Mouse (Mus musculus) forelimb bud, embryonic 11.5 days (tissue): ENCODE measurements around the gene Rgs6.

ENCODE experiments used
- DNase-seq: peaks from one replicate; pipeline ENCODE4 v3.0.0-alpha.2; 2012; ENCODE audit warnings: low read depth, low spot score

The Rgs6 gene

DNA sequence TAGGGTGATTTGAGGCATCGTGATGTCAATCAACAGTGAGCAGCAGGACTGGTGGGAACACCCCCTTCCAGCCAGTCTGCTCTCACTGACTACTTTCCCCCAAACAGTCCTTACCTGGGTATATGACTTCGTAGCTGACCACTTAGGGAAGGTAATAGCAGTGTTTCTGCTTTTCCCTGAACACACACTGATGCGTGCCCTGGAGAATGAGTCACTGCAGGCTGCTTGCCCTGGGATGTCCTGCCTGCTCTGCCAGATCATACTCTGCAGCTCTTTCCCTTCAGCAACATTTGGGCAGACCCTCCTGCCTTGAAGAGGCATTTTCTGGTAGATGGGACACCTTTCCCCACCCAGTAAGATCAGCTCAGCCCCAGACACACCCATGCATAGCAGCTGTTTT is 540.5 kb downstream of the Rgs6 start:
- DNase-seq = no peak

GRCm38 (mm10) chr12:83131405-83131804 is 543.3 kb downstream of the Rgs6 start:
- no peak for DNase-seq

GRCm38 (mm10) chr12:83133827-83134226 is 545.7 kb downstream of the Rgs6 start:
- DNase-seq = no peak

- no peak for DNase-seq
Observed at GRCm38 (mm10) chr12:83136031-83136430, 547.9 kb downstream of the Rgs6 start.

DNA sequence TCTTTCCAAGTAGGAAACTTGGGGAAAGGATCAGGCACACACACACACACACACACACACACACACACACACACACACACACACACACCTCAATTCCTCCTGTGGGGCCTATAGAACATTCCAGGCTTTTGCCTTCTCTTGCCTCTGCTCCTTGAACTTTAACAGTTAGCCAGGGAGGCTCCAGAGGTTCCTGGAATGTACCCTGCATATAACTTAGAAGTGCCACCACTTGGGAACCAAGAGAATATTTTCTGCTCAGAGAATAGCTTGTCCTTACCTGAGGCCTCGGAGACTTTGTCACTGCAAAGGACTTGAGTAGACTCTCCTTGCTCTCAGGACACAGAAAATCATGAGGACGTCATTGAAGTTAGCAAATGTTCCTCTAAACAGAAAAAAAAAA is 548.4 kb downstream of the Rgs6 start:
- DNase-seq = no peak

DNA sequence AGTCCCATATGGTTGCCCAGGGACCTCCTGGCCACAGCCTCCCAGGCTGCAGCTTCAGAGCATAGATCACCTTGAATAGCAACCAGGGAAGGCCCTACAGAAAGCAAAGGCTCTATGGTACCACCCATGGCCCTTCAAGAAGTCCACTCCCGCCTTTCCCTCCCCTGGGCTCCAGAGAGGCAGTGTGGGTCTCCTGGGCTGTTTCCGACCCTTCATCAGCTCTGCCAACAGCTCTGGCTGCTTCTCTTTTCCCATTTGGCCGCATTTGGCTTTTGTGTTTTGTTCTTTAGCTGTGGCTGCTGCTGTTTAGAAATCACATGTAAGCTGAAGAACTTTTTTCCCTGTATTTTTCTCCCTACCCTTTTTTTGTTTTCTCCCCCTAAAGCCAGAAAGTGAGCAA is 548.9 kb downstream of the Rgs6 start:
- no peak for DNase-seq

- no peak for DNase-seq
Observed at GRCm38 (mm10) chr12:83141164-83141563, 553.1 kb downstream of the Rgs6 start.

- DNase-seq = no peak
Observed at GRCm38 (mm10) chr12:83142507-83142906, 554.4 kb downstream of the Rgs6 start.

- no peak for DNase-seq
Observed at GRCm38 (mm10) chr12:83143071-83143470, 555.0 kb downstream of the Rgs6 start.

DNA sequence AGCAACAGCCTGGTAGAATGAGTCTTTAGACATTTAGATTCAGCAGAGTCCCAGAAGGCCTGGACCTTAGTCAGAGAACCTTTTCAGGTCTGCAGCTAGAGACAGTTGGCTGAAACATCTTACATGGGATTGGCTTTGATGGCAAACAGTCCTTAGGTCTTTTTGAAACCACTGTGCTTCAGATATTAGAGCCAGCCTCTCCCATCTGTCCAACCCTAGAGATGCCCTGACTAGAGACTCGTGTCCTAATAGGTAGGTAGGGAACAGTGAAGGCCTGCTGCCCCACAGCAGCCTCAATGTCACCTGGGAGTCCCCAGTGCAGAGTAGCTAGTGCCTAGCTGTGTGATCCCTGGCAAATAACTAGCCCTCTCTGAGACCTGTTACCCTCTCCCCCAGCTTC is 555.5 kb downstream of the Rgs6 start:
- no peak for DNase-seq

DNA sequence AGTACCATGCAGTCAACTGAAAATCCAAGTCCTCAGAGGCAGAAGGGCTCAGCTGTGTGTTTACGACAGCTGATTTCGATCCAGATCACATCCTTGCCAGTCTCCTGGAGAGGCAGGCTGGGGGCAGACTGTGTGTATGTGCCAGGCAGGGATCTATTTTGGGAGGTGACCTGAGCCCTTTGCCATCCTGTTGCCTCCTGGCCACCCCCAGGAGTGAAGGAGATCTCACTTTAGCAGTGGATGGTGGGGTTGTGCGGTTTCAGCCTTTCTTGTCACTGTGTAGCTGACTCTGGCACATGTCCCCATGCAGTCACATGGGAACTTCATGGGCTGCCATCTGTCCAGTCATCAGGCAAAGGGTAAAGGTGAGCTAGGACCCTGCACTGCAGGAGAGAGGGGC is 557.0 kb downstream of the Rgs6 start:
- DNase-seq = no peak

DNA sequence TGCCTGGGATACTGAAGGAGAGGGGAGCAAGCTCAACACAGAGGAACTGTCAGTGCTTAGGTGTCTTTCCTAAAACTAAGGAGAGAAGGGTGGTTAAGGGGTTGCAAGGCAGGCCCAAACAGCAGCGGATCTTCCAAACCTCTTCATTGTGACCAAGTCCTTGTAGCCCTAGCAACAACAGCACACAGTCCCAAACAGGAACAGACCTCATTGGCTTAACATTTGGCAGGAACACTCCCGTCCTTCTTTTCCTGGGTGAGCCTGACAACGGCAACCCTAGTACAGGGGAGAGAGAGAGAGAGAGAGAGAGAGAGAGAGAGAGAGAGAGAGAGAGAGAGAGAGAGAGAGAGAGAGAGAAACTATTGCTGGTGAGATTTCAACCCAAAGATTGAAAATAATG is 557.8 kb downstream of the Rgs6 start:
- no peak for DNase-seq

DNA sequence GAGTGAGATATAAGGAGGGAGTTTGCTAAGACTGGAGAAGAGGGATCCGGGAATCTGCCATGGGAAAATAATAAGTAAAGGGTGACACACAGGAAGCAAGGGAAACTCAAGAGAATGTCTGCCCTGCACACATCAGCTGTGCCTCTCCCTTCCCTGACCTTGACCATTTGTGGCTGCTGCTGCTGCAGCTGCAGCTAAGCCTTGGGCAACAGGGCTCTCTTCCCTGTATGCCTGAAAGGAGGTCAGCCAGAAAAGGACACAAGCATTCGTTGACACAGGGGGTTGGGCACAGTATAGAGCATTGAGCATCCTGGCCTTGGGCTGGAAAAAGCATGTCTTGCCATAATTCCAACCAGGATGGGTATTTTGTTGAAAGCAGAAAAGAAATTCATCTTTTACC is 558.8 kb downstream of the Rgs6 start:
- DNase-seq = no peak

DNA sequence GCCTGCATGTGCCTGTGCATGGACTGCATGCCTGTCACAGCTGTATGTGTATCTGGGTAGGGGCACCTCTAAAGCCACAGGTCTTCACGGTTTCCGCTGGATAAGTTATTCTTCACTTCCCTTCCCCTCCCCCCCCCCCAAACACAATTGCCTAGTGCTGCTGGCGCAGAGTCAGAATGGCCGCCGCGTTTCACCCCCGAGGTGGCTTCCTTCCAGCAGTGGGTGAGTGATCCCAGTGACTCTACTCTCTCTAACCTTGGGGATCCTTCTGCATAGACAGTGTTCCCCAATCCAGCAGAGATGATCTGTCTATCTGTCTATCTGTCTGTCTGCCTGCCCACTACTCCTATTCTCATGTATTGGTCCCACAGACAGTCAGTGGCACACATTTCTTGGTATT is 561.9 kb downstream of the Rgs6 start:
- DNase-seq = no peak

- DNase-seq = no peak
Observed at GRCm38 (mm10) chr12:83150813-83151212, 562.7 kb downstream of the Rgs6 start.

DNA sequence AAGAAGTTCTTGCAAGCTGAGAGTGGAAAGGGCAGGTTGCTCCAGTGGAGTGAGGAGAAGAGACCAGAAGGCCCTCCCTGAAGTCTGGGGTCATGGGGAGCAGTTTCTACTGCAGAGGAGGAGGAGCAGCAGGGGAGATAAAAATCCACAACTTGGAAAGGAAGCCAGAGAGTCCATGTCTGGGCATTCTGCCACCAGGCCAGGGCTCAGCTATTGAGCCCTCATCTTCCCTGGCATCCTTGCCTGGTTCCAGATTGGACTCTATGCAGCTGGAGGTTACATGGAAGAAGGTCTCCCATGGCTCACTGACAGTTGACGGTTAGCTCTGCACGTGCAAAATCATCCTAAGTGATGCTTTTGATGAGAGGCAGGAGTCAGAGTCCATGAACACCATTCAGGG is 563.4 kb downstream of the Rgs6 start:
- no peak for DNase-seq

- DNase-seq = no peak
Observed at GRCm38 (mm10) chr12:83160211-83160610, 572.1 kb downstream of the Rgs6 start.

- DNase-seq = no peak
Observed at GRCm38 (mm10) chr12:83160700-83161099, 572.6 kb downstream of the Rgs6 start.

GRCm38 (mm10) chr12:83163721-83164120 is 575.6 kb downstream of the Rgs6 start:
- DNase-seq = no peak

DNA sequence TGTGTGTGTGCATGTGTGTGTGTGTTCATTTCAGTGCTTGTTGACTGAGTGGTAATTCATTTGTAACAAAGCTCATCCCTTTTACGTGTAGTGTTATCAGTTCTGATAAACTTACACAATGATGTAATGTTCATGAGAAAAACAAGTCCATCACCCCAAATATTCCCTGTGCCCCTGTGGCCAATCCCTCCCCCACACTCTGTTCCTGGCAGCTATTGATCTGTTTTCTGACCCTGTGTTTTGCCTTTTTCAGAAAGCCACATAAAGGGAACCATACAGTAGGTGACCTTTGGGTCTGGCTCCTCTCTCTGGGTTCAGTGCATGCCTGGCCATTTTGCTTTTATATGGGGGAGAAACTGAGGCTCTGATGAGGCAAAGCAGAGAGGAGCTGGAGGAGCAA is 577.0 kb downstream of the Rgs6 start:
- no peak for DNase-seq

GRCm38 (mm10) chr12:83168310-83168709 is 580.2 kb downstream of the Rgs6 start:
- DNase-seq = no peak

DNA sequence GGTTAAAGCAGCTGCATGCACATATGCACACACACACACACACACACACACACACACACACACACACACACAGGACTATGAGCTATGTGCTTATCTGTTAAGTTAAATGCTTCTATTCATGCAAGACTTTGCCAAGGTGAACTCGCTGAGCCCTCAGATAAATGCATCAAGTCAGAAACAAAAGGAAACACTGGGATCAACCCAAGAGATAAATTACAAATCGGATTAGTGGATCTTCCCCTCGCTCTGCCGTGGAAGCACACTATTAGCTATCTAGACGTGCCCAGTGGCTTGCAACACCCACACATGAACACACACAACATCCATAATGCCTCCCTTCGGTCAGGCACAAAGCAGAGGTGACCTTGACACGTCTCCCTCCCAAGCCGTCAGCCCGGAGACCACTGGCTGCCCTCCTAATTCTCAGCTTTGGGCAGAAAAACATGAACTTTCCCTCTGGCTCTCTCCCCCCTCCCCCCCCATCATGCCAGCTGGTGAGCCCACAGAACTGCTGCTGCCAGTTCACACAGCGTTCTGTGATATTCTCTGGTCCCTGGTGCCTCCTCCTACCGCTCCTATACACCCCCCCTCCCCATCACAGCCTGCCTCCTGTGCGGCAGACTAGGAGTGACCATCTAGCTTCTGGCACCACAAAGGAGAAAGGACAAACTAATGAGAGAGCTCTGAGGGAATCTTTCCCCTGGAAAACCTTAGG is 581.6 kb downstream of the Rgs6 start:
- DNase-seq = no peak

GRCm38 (mm10) chr12:83178770-83179169 is 590.7 kb downstream of the Rgs6 start:
- no peak for DNase-seq

GRCm38 (mm10) chr12:83179860-83180259 is 591.8 kb downstream of the Rgs6 start:
- no peak for DNase-seq
